Mouse (Mus musculus) ES-E14 (cell line): ENCODE data around the gene Ankrd10. TPM values are rescaled to one million over a fixed set of nuclear protein-coding genes. Genes with fewer than 3 reads are reported as not detected.

Experiments used
- DNase-seq: peaks from one replicate; pipeline ENCODE4 v3.0.0-alpha.2; 2013; ENCODE audit warnings: low read depth, low spot score
- H3K27ac ChIP-seq: 2 replicates; pipeline ENCODE4 v1.5.1; 2012; ENCODE audit warnings: low read depth, mild to moderate bottlenecking, low read length, moderate library complexity, mixed read lengths; ENCODE audit not compliant: poor library complexity, insufficient read depth, severe bottlenecking
- H3K36me3 ChIP-seq: 2 replicates; pipeline ENCODE4 v1.6.1; 2012; ENCODE audit warnings: mild to moderate bottlenecking, low read length, moderate library complexity, mixed read lengths; ENCODE audit not compliant: control insufficient read depth, poor library complexity, insufficient read depth, severe bottlenecking
- H3K4me1 ChIP-seq, 2 experiments: fragments of 150-350 bp in 1 of 2; sonication (generic) in 1 of 2; 2 replicates each; pipeline ENCODE4 v1.6.1; 2012; ENCODE audit warnings: low read length in 2 of 2, mild to moderate bottlenecking in 1 of 2, mixed read lengths in 1 of 2; ENCODE audit not compliant: control insufficient read depth in 2 of 2, insufficient read depth in 2 of 2, poor library complexity in 1 of 2
- H3K4me3 ChIP-seq, 2 experiments: fragments of 150-350 bp in 1 of 2; sonication (generic) in 1 of 2; 2 replicates each; pipeline ENCODE4 v1.5.1; 2012; ENCODE audit warnings: low read length in 2 of 2, low read depth in 1 of 2, mild to moderate bottlenecking in 1 of 2, mixed read lengths in 1 of 2; ENCODE audit not compliant: insufficient read depth in 1 of 2, poor library complexity in 1 of 2, severe bottlenecking in 1 of 2
- H3K9ac ChIP-seq: 2 replicates; pipeline ENCODE4 v1.6.1; 2012; ENCODE audit warnings: low read depth, mild to moderate bottlenecking, low read length, mixed read lengths; ENCODE audit not compliant: poor library complexity, insufficient read depth, severe bottlenecking
- H3K9me3 ChIP-seq: fragments of 150-350 bp; sonication (generic); 2 replicates; pipeline ENCODE4 v1.6.1; 2012; ENCODE audit warnings: low read depth, mild to moderate bottlenecking, low read length; ENCODE audit not compliant: control insufficient read depth, insufficient read depth
- CHD2 ChIP-seq: IDR thresholded peaks from 2 replicates; pipeline ENCODE4 v1.6.1; 2014; ENCODE audit warnings: mild to moderate bottlenecking, low read depth, low read length, inconsistent platforms
- HCFC1 ChIP-seq: IDR thresholded peaks from 2 replicates; pipeline ENCODE4 v1.6.1; 2012; ENCODE audit warnings: low read length, inconsistent platforms, borderline replicate concordance; ENCODE audit not compliant: insufficient read depth
- MAFK ChIP-seq: IDR thresholded peaks from 2 replicates; pipeline ENCODE4 v1.6.1; 2014; ENCODE audit warnings: mild to moderate bottlenecking, low read depth, low read length, inconsistent platforms; ENCODE audit not compliant: insufficient read depth
- ZC3H11A ChIP-seq: IDR thresholded peaks from 2 replicates; pipeline ENCODE4 v1.6.1; 2012; ENCODE audit warnings: low read depth, mild to moderate bottlenecking, inconsistent platforms, low read length, borderline replicate concordance
- ZNF384 ChIP-seq: IDR thresholded peaks from 2 replicates; pipeline ENCODE4 v1.6.1; 2012; ENCODE audit warnings: low read depth, low read length, inconsistent platforms
- in situ Hi-C, 2 experiments: fragments of 600-800 bp; cut with MboI; formaldehyde crosslinking; loops; one replicate each; pipeline ENCODE4 v1.15.1; 2025; ENCODE audit warnings: low sequenced_read_pairs in 2 of 2, inconsistent platforms in 1 of 2; ENCODE audit not compliant: unreplicated experiment in 2 of 2
- total RNA-seq: library from RNA; depleted of rRNA; stranded (reverse); fragments of 300-350 nt; gene quantifications from 2 replicates; pipeline ENCODE4 v1.2.3, GENCODE M21; 2012

Ankrd10 gene
- total RNA-seq, 1 experiment, result 165 TPM

DNA sequence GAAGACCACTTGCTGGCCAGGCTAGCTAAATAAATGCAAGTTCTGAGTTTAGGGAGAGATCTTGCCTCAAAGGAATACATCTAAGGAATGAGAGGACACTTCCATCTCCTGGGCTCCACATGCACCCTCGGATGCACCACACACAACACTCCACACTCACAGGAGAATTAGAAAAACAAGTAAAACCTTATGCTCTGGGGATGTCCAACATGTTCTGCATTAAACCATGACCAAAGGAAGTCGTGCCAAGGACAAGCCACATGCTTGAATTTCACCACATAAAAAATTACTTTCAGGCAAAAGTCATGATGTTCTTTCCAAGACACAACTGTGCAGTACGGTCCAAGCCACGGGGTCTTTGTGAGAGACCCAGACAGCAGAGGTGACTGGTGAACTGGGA, 43.7 kb downstream of the Ankrd10 start:
- TF ChIP-seq MAFK (no peak), HCFC1 (no peak), ZC3H11A (no peak), CHD2 (no peak), ZNF384 (no peak)
- in situ Hi-C loops, result no loop called here
- H3K4me1 ChIP-seq, result peaks cover 2 to 3% of the 10 kb centered on the region in 2 experiments; a peak in 2 of 4 replicates

DNA sequence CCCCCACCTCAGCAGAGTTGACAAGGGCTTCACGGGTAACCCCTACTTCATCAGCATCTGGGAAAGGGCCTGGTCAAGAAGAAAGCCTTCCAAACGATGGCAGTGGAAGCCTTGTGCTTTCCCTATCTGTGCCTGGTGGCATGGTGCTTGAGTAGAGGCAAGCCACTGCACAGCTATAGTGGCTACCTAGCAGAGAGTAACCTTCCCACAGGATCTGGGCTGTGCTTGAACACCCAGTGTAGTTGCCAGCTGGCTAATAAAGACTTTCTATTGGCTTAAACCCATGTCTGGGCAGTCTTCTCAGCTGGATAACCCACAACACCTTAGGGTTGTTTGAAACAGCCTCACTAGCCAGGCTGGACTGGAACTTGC, 49.2 kb downstream of the Ankrd10 start:
- TF ChIP-seq HCFC1 (no peak), MAFK (no peak), ZNF384 (no peak), ZC3H11A (no peak), CHD2 (no peak)
- H3K4me3 ChIP-seq, result no peak overlapping the region
- H3K4me1 ChIP-seq, result no peaks in the 10 kb centered on the region
- H3K9ac ChIP-seq, result no peak overlapping the region
- no peak for DNase-seq
- H3K9me3 ChIP-seq, result no peaks in the 10 kb centered on the region
- no peaks in the 10 kb centered on the region for H3K36me3 ChIP-seq
- no peak overlapping the region for H3K27ac ChIP-seq
- in situ Hi-C loops, result no loop called here

More for the DNA sequence above, 43.7 kb downstream of the Ankrd10 start:
- Histone ChIP-seq H3K36me3 (no peaks in the 10 kb centered on the region), H3K27ac (no peak overlapping the region), H3K4me3 (no peak overlapping the region), H3K9ac (no peak overlapping the region), H3K9me3 (no peaks in the 10 kb centered on the region)
- no peak for DNase-seq

DNA sequence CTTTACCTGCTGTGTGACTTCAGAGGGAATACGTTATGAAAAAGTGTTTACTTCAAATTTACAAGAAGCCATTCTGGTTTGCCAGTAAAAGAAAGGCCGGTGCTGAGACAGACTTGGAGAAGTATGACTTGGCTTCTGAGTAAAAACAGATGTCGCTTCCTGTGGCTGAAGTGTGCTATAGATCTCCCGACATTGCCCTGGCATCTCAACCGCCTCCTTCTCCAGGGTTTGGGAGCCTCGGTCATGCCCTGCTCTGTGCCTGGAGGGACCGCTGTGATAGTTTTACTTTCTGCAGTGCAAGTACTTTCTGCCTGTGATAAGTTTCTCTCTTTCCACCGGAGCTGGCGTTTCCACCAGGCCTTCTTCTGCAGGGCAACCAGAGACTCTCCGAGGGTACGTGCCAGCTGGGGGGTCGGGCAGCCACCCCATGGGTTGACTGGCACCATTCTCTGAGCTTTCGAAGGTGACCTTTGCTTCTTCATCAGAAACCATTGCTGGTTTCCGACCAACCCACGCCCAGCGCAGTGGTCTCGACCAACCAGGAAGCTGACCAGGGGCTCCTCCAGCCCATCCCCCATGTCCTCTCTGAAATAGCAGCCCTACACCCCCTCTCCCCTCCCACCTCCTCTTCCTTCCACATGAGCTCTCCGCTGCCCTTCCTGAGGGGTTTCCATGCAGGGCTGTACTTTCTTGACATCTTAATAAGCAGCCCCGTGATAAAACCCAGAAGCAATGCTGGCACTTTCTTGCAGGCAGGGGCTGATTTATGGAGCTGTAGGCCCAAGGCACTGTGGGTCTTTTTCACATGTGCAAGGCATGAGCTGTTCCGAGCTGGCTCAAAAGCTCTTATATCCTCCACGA, 49.8 kb downstream of the Ankrd10 start:
- in situ Hi-C loops, result no loop called here
- Histone ChIP-seq H3K27ac (no peak overlapping the region), H3K9ac (no peak overlapping the region), H3K4me3 (no peak overlapping the region), H3K4me1 (no peaks in the 10 kb centered on the region), H3K36me3 (no peaks in the 10 kb centered on the region), H3K9me3 (no peaks in the 10 kb centered on the region)
- no peak for DNase-seq
- TF ChIP-seq ZC3H11A, result no peak

DNA sequence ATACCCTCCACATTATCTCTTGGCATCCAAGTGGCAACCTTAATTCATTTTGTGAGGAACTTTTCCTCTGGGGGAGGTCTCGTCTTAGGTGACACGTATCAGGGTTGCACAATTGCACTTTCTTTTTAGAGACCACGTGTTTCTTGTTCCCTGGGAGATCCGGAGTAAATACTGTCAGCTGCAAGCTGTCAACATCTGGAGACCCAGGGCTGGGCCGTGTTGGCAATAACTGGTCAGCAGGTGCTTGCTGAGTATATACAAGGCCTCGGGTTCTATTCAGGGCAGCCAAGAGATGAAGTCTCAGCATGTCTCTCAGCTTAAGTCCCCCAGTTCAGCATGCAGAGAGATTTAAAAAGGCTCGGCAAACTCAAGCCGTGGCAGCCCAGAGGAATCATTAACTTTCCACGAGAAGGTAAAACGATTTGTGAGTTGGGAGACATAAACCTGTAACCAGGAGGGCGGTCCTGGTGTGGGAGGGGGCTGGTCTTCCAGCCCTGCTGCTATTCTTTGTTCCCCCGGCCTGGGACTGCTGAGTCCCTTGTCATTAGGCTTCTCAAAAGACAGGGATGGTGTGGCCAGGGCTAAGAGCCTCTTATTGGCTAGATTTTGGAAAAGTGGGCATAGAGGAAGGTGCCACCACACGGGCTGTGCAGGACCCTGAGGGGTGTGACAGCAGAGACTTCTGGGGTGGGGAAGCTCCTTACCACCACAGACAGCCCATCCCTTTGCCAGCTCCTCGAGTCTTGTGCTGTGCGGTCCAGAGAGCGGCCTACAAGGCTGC, 59.8 kb downstream of the Ankrd10 start:
- H3K4me1 ChIP-seq, result no peaks in the 10 kb centered on the region
- no peak overlapping the region for H3K9ac ChIP-seq
- H3K36me3 ChIP-seq, result peaks cover 2% of the 10 kb centered on the region; the same call in 1 of the 2 replicates
- no peak overlapping the region for H3K4me3 ChIP-seq
- DNase-seq, result no peak
- in situ Hi-C loops, result no loop called here
- TF ChIP-seq ZNF384 (no peak), ZC3H11A (no peak), MAFK (no peak), CHD2 (no peak), HCFC1 (no peak)
- H3K27ac ChIP-seq, result no peak overlapping the region
- no peaks in the 10 kb centered on the region for H3K9me3 ChIP-seq
